Mouse (Mus musculus): ENCODE data around the gene 9330182L06Rik. TPM values are rescaled to one million over a fixed set of nuclear protein-coding genes. Genes with fewer than 3 reads are reported as not detected.

The 9330182L06Rik gene
- polyA plus RNA-seq, 1 experiment from 2014 or later = 1.5 TPM

GRCm38 (mm10) chr5:9327528-9327927 is 61.6 kb downstream of the 9330182L06Rik start:
- H3K9ac ChIP-seq (ENCODE audit: low read depth, low read length) = no peak overlapping the region
- no peak overlapping the region for H3K4me2 ChIP-seq (ENCODE audit: low read depth, low read length)
- no peaks in the 10 kb centered on the region for H3K27me3 ChIP-seq (replicated peaks; ENCODE audit: control insufficient read depth, insufficient read depth, low read length)
- no peaks in the 10 kb centered on the region for H3K9me3 ChIP-seq (ENCODE audit: control insufficient read depth, low read length)
- WGBS = 90% methylated on average over 1 of the region's 1 CpGs
- H3K4me1 ChIP-seq (ENCODE audit: control insufficient read depth, insufficient read depth, low read length) = no peaks in the 10 kb centered on the region
- no peak for ATAC-seq
- H3K27ac ChIP-seq (ENCODE audit: low read length) = no peak overlapping the region
- H3K36me3 ChIP-seq (ENCODE audit: control insufficient read depth, insufficient read depth, low read length) = no peaks in the 10 kb centered on the region
- no peak overlapping the region for H3K4me3 ChIP-seq (ENCODE audit: low read length)

GRCm38 (mm10) chr5:9338756-9339510 is 73.0 kb downstream of the 9330182L06Rik start:
- WGBS = 69% methylated on average over 7 of the region's 7 CpGs
- no peak for ATAC-seq
- H3K27me3 ChIP-seq (replicated peaks; ENCODE audit: control insufficient read depth, insufficient read depth, low read length) = no peaks in the 10 kb centered on the region

GRCm38 (mm10) chr5:9339511-9340173 is 73.7 kb downstream of the 9330182L06Rik start:
- Histone ChIP-seq H3K4me2 (ENCODE audit: low read depth, low read length) (no peak overlapping the region), H3K9me3 (ENCODE audit: control insufficient read depth, low read length) (no peaks in the 10 kb centered on the region), H3K4me1 (ENCODE audit: control insufficient read depth, insufficient read depth, low read length) (no peaks in the 10 kb centered on the region), H3K27ac (ENCODE audit: low read length) (no peak overlapping the region), H3K36me3 (ENCODE audit: control insufficient read depth, insufficient read depth, low read length) (no peaks in the 10 kb centered on the region), H3K4me3 (ENCODE audit: low read length) (no peak overlapping the region), H3K27me3 (replicated peaks; ENCODE audit: control insufficient read depth, insufficient read depth, low read length) (no peaks in the 10 kb centered on the region), H3K9ac (ENCODE audit: low read depth, low read length) (no peak overlapping the region)
- 75% methylated on average over 8 of the region's 8 CpGs for WGBS
- ATAC-seq = no peak

More at GRCm38 (mm10) chr5:9338756-9339510, 73.0 kb downstream of the 9330182L06Rik start:
- Histone ChIP-seq H3K36me3 (ENCODE audit: control insufficient read depth, insufficient read depth, low read length) (no peaks in the 10 kb centered on the region), H3K9ac (ENCODE audit: low read depth, low read length) (no peak overlapping the region), H3K4me2 (ENCODE audit: low read depth, low read length) (no peak overlapping the region), H3K9me3 (ENCODE audit: control insufficient read depth, low read length) (no peaks in the 10 kb centered on the region), H3K27ac (ENCODE audit: low read length) (no peak overlapping the region), H3K4me3 (ENCODE audit: low read length) (no peak overlapping the region), H3K4me1 (ENCODE audit: control insufficient read depth, insufficient read depth, low read length) (no peaks in the 10 kb centered on the region)

GRCm38 (mm10) chr5:9344581-9344980 is 78.7 kb downstream of the 9330182L06Rik start:
- H3K27ac ChIP-seq (ENCODE audit: low read length) = no peak overlapping the region
- 60% methylated on average over 5 of the region's 5 CpGs for WGBS
- no peak overlapping the region for H3K4me2 ChIP-seq (ENCODE audit: low read depth, low read length)
- H3K27me3 ChIP-seq (replicated peaks; ENCODE audit: control insufficient read depth, insufficient read depth, low read length) = no peaks in the 10 kb centered on the region
- H3K4me1 ChIP-seq (ENCODE audit: control insufficient read depth, insufficient read depth, low read length) = no peaks in the 10 kb centered on the region
- no peak overlapping the region for H3K4me3 ChIP-seq (ENCODE audit: low read length)
- no peaks in the 10 kb centered on the region for H3K36me3 ChIP-seq (ENCODE audit: control insufficient read depth, insufficient read depth, low read length)
- H3K9ac ChIP-seq (ENCODE audit: low read depth, low read length) = no peak overlapping the region
- ATAC-seq = no peak; the same call in 1 of the 2 replicates
- H3K9me3 ChIP-seq (ENCODE audit: control insufficient read depth, low read length) = no peaks in the 10 kb centered on the region

GRCm38 (mm10) chr5:9345038-9345617 is 79.2 kb downstream of the 9330182L06Rik start:
- 73% methylated on average over 10 of the region's 10 CpGs for WGBS

GRCm38 (mm10) chr5:9345625-9346024 is 79.7 kb downstream of the 9330182L06Rik start:
- no peak overlapping the region for H3K9ac ChIP-seq (ENCODE audit: low read depth, low read length)
- no peak overlapping the region for H3K4me3 ChIP-seq (ENCODE audit: low read length)
- ATAC-seq = no peak
- 84% methylated on average over 3 of the region's 3 CpGs for WGBS
- no peaks in the 10 kb centered on the region for H3K9me3 ChIP-seq (ENCODE audit: control insufficient read depth, low read length)
- H3K27ac ChIP-seq (ENCODE audit: low read length) = no peak overlapping the region
- no peaks in the 10 kb centered on the region for H3K36me3 ChIP-seq (ENCODE audit: control insufficient read depth, insufficient read depth, low read length)
- H3K4me1 ChIP-seq (ENCODE audit: control insufficient read depth, insufficient read depth, low read length) = no peaks in the 10 kb centered on the region
- no peaks in the 10 kb centered on the region for H3K27me3 ChIP-seq (replicated peaks; ENCODE audit: control insufficient read depth, insufficient read depth, low read length)
- H3K4me2 ChIP-seq (ENCODE audit: low read depth, low read length) = no peak overlapping the region

More at GRCm38 (mm10) chr5:9345038-9345617, 79.2 kb downstream of the 9330182L06Rik start:
- Histone ChIP-seq H3K27me3 (replicated peaks; ENCODE audit: control insufficient read depth, insufficient read depth, low read length) (no peaks in the 10 kb centered on the region), H3K4me1 (ENCODE audit: control insufficient read depth, insufficient read depth, low read length) (no peaks in the 10 kb centered on the region), H3K9ac (ENCODE audit: low read depth, low read length) (no peak overlapping the region), H3K4me3 (ENCODE audit: low read length) (no peak overlapping the region), H3K9me3 (ENCODE audit: control insufficient read depth, low read length) (no peaks in the 10 kb centered on the region), H3K4me2 (ENCODE audit: low read depth, low read length) (no peak overlapping the region), H3K27ac (ENCODE audit: low read length) (no peak overlapping the region), H3K36me3 (ENCODE audit: control insufficient read depth, insufficient read depth, low read length) (no peaks in the 10 kb centered on the region)
- no peak for ATAC-seq

- 64% methylated on average over 4 of the region's 4 CpGs for WGBS
- H3K36me3 ChIP-seq (ENCODE audit: control insufficient read depth, insufficient read depth, low read length) = no peaks in the 10 kb centered on the region
- ATAC-seq = no peak
- H3K27me3 ChIP-seq (replicated peaks; ENCODE audit: control insufficient read depth, insufficient read depth, low read length) = no peaks in the 10 kb centered on the region
- H3K27ac ChIP-seq (ENCODE audit: low read length) = no peak overlapping the region
- H3K4me3 ChIP-seq (ENCODE audit: low read length) = no peak overlapping the region
- no peaks in the 10 kb centered on the region for H3K4me1 ChIP-seq (ENCODE audit: control insufficient read depth, insufficient read depth, low read length)
- no peak overlapping the region for H3K9ac ChIP-seq (ENCODE audit: low read depth, low read length)
- no peak overlapping the region for H3K4me2 ChIP-seq (ENCODE audit: low read depth, low read length)
- no peaks in the 10 kb centered on the region for H3K9me3 ChIP-seq (ENCODE audit: control insufficient read depth, low read length)
Measured at GRCm38 (mm10) chr5:9346510-9346909, 80.6 kb downstream of the 9330182L06Rik start.

GRCm38 (mm10) chr5:9352163-9352562 is 86.2 kb downstream of the 9330182L06Rik start:
- no peaks in the 10 kb centered on the region for H3K4me1 ChIP-seq (ENCODE audit: control insufficient read depth, insufficient read depth, low read length)
- no peak overlapping the region for H3K4me3 ChIP-seq (ENCODE audit: low read length)
- no peaks in the 10 kb centered on the region for H3K27me3 ChIP-seq (replicated peaks; ENCODE audit: control insufficient read depth, insufficient read depth, low read length)
- H3K4me2 ChIP-seq (ENCODE audit: low read depth, low read length) = no peak overlapping the region
- H3K9me3 ChIP-seq (ENCODE audit: control insufficient read depth, low read length) = no peaks in the 10 kb centered on the region
- WGBS = 74% methylated on average over 5 of the region's 5 CpGs
- ATAC-seq = no peak
- no peak overlapping the region for H3K9ac ChIP-seq (ENCODE audit: low read depth, low read length)
- H3K27ac ChIP-seq (ENCODE audit: low read length) = no peak overlapping the region
- H3K36me3 ChIP-seq (ENCODE audit: control insufficient read depth, insufficient read depth, low read length) = no peaks in the 10 kb centered on the region

GRCm38 (mm10) chr5:9352646-9353045 is 86.7 kb downstream of the 9330182L06Rik start:
- Histone ChIP-seq H3K27ac (ENCODE audit: low read length) (no peak overlapping the region), H3K27me3 (replicated peaks; ENCODE audit: control insufficient read depth, insufficient read depth, low read length) (no peaks in the 10 kb centered on the region), H3K4me3 (ENCODE audit: low read length) (no peak overlapping the region), H3K4me2 (ENCODE audit: low read depth, low read length) (no peak overlapping the region), H3K9me3 (ENCODE audit: control insufficient read depth, low read length) (no peaks in the 10 kb centered on the region), H3K4me1 (ENCODE audit: control insufficient read depth, insufficient read depth, low read length) (no peaks in the 10 kb centered on the region), H3K9ac (ENCODE audit: low read depth, low read length) (no peak overlapping the region), H3K36me3 (ENCODE audit: control insufficient read depth, insufficient read depth, low read length) (no peaks in the 10 kb centered on the region)
- WGBS = 62% methylated on average over 1 of the region's 1 CpGs
- ATAC-seq = no peak
